Mouse (Mus musculus) spleen, postnatal 4 days (tissue): ENCODE measurements around the gene Bsg.
A peak's percentile ranks its signal among the peaks of the same experiment; 100 is the strongest.
"Not testable (repeated sequence)": the region's sequence is repeated elsewhere in the genome, so short reads cannot be mapped to it uniquely, and the experiment has no call there.

Experiments used
- DNase-seq, 2 experiments: peaks; one replicate each; pipeline ENCODE4 v3.0.0; 2022; ENCODE audit warnings: low spot score in 2 of 2

Bsg gene

GRCm38 (mm10) chr10:79732500-79732899 is 28.2 kb downstream of the Bsg start:
- peak in 1 of 2 experiments; percentile 55 for DNase-seq

- no peak for DNase-seq
These were observed 29.6 kb downstream of the Bsg start for GRCm38 (mm10) chr10:79733847-79734246.

GRCm38 (mm10) chr10:79735361-79735760 is 31.1 kb downstream of the Bsg start:
- DNase-seq = no peak

- no peak for DNase-seq
These were observed 32.4 kb downstream of the Bsg start for GRCm38 (mm10) chr10:79736706-79737105.

GRCm38 (mm10) chr10:79738259-79738658 is 34.0 kb downstream of the Bsg start:
- no peak for DNase-seq

GRCm38 (mm10) chr10:79739234-79739633 is 34.9 kb downstream of the Bsg start:
- no peak for DNase-seq

GRCm38 (mm10) chr10:79740863-79741262 is 36.6 kb downstream of the Bsg start:
- DNase-seq = no peak

GRCm38 (mm10) chr10:79743161-79743560 is 38.9 kb downstream of the Bsg start:
- no peak for DNase-seq

GRCm38 (mm10) chr10:79743650-79744365 is 39.5 kb downstream of the Bsg start:
- no peak for DNase-seq

GRCm38 (mm10) chr10:79745411-79745810 is 41.1 kb downstream of the Bsg start:
- no peak for DNase-seq

- DNase-seq = peak; percentile 94 to 96
These were observed 41.8 kb downstream of the Bsg start, which contains the start of gene Polrmt for GRCm38 (mm10) chr10:79745898-79746773. TSS of gene Polrmt (minus strand) at chr10:79746581.

- no peak for DNase-seq
These were observed 42.5 kb downstream of the Bsg start for GRCm38 (mm10) chr10:79746774-79747151.

- DNase-seq = no peak
These were observed 44.2 kb downstream of the Bsg start for GRCm38 (mm10) chr10:79748496-79748895.

- peak; percentile 65 to 80 for DNase-seq
These were observed 50.7 kb downstream of the Bsg start, which contains the start of gene Fgf22 for GRCm38 (mm10) chr10:79754856-79755516. TSS of gene Fgf22 (plus strand) at chr10:79755076.

- DNase-seq = no peak
These were observed 51.6 kb downstream of the Bsg start for GRCm38 (mm10) chr10:79755854-79756253.

GRCm38 (mm10) chr10:79756660-79757059 is 52.4 kb downstream of the Bsg start:
- no peak for DNase-seq

GRCm38 (mm10) chr10:79759675-79760074 is 55.4 kb downstream of the Bsg start:
- DNase-seq = not testable (repeated sequence)

- no peak for DNase-seq
These were observed 56.4 kb downstream of the Bsg start for GRCm38 (mm10) chr10:79760603-79761143.
